Mouse (Mus musculus) frontal cortex, adult (tissue): Measurements from ENCODE around the gene Ppp1r9a.

Experiments
- ATAC-seq: cut with Nextera tagmentation; 2 replicates; pipeline ENCODE4 v1.9.2; 2017; ENCODE audit warnings: mild to moderate bottlenecking, moderate library complexity, mixed read lengths; ENCODE audit not compliant: low TSS enrichment

The Ppp1r9a gene

GRCm38 (mm10) chr6:5156541-5157425, 254.1 kb downstream of the Ppp1r9a start:
- no peak for ATAC-seq

GRCm38 (mm10) chr6:5159385-5159791, 256.7 kb downstream of the Ppp1r9a start:
- ATAC-seq: no peak

- no peak for ATAC-seq
Observed at GRCm38 (mm10) chr6:5162052-5162451, 259.3 kb downstream of the Ppp1r9a start.

GRCm38 (mm10) chr6:5163507-5164144, 260.9 kb downstream of the Ppp1r9a start:
- no peak for ATAC-seq

GRCm38 (mm10) chr6:5164855-5165254, 262.1 kb downstream of the Ppp1r9a start:
- no peak for ATAC-seq

GRCm38 (mm10) chr6:5167051-5167677, 264.4 kb downstream of the Ppp1r9a start:
- no peak; the same call in 1 of the 2 replicates for ATAC-seq

GRCm38 (mm10) chr6:5168158-5168557, 265.4 kb downstream of the Ppp1r9a start:
- ATAC-seq: peak; percentile 39; the same call in 1 of the 2 replicates

GRCm38 (mm10) chr6:5171418-5171817, 268.7 kb downstream of the Ppp1r9a start:
- no peak for ATAC-seq

- ATAC-seq: no peak
Observed at GRCm38 (mm10) chr6:5172571-5172970, 269.9 kb downstream of the Ppp1r9a start.

- ATAC-seq: no peak
Observed at GRCm38 (mm10) chr6:5174179-5174812, 271.6 kb downstream of the Ppp1r9a start.

GRCm38 (mm10) chr6:5177967-5178891, 275.5 kb downstream of the Ppp1r9a start:
- peak; percentile 92 for ATAC-seq

GRCm38 (mm10) chr6:5179189-5179588, 276.5 kb downstream of the Ppp1r9a start:
- no peak for ATAC-seq

GRCm38 (mm10) chr6:5180645-5181044, 277.9 kb downstream of the Ppp1r9a start:
- no peak for ATAC-seq

- ATAC-seq: no peak
Observed at GRCm38 (mm10) chr6:5186229-5186950, 283.7 kb downstream of the Ppp1r9a start.

- ATAC-seq: no peak
Observed at GRCm38 (mm10) chr6:5187586-5187985, 284.9 kb downstream of the Ppp1r9a start.

- no peak for ATAC-seq
Observed at GRCm38 (mm10) chr6:5188036-5188435, 285.3 kb downstream of the Ppp1r9a start.

GRCm38 (mm10) chr6:5188938-5189337, 286.2 kb downstream of the Ppp1r9a start:
- ATAC-seq: no peak

GRCm38 (mm10) chr6:5189507-5189906, 286.8 kb downstream of the Ppp1r9a start:
- no peak for ATAC-seq

- ATAC-seq: no peak
Observed at GRCm38 (mm10) chr6:5190761-5191160, 288.0 kb downstream of the Ppp1r9a start.

- no peak for ATAC-seq
Observed at GRCm38 (mm10) chr6:5193693-5194092, 291.0 kb downstream of the Ppp1r9a start, which contains the start of gene Pon1. TSS of gene Pon1 (minus strand) at chr6:5193946.
